Mouse (Mus musculus) limb, embryonic 11.5 days (tissue): ENCODE results near the gene Cd164l2. TPM values are rescaled to one million over a fixed set of nuclear protein-coding genes. Genes with fewer than 3 reads are reported as not detected.

Source experiments
- ATAC-seq: fragments of 200-750 bp; cut with Nextera tagmentation; 2 replicates; pipeline ENCODE4 v1.8.0; 2017; ENCODE audit warnings: low read depth; ENCODE audit not compliant: insufficient number of reproducible peaks, low FRiP score, low TSS enrichment
- DNase-seq: peaks from one replicate; pipeline ENCODE4 v3.0.0-alpha.2; 2015; ENCODE audit warnings: low spot score
- H3K27ac ChIP-seq: fragments of 300-500 bp; sonication (generic); replicated peaks from 2 replicates; pipeline ENCODE4 v1.5.1; 2014; ENCODE audit warnings: low read depth, mild to moderate bottlenecking, low read length
- H3K27me3 ChIP-seq: fragments of 300-500 bp; sonication (generic); 2 replicates; pipeline ENCODE4 v1.6.1; 2014; ENCODE audit warnings: mild to moderate bottlenecking, low read length, mixed read lengths; ENCODE audit not compliant: control insufficient read depth, insufficient read depth
- H3K36me3 ChIP-seq: fragments of 300-500 bp; sonication (generic); 2 replicates; pipeline ENCODE4 v1.6.1; 2014; ENCODE audit warnings: mild to moderate bottlenecking, low read length, moderate library complexity, mixed read lengths; ENCODE audit not compliant: control insufficient read depth, insufficient read depth
- H3K4me1 ChIP-seq: fragments of 300-500 bp; sonication (generic); 2 replicates; pipeline ENCODE4 v1.6.1; 2014; ENCODE audit warnings: low read length, mixed read lengths; ENCODE audit not compliant: control insufficient read depth, insufficient read depth
- H3K4me2 ChIP-seq: fragments of 300-500 bp; sonication (generic); 2 replicates; pipeline ENCODE4 v1.6.1; 2014; ENCODE audit warnings: low read depth, mild to moderate bottlenecking, moderate library complexity; ENCODE audit not compliant: severe bottlenecking
- H3K4me3 ChIP-seq: fragments of 300-500 bp; sonication (generic); 2 replicates; pipeline ENCODE4 v1.5.1; 2014; ENCODE audit warnings: low read depth, low read length
- H3K9ac ChIP-seq: fragments of 300-500 bp; sonication (generic); 2 replicates; pipeline ENCODE4 v1.6.1; 2014; ENCODE audit warnings: mild to moderate bottlenecking, low read length
- H3K9me3 ChIP-seq: fragments of 300-500 bp; sonication (generic); 2 replicates; pipeline ENCODE4 v1.6.1; 2016; ENCODE audit warnings: low read length; ENCODE audit not compliant: control insufficient read depth
- WGBS: fragments of 180-500 bp; shearing (Covaris S2); extraction: QIAGEN DNeasy Blood & Tissue Kit; methylation state at CpG from one replicate; pipeline ENCODE4 v1.1.7; 2014; 5-methylcytosine and 5-hydroxymethylcytosine counted together
- polyA plus RNA-seq: library from polyadenylated mRNA; unstranded; fragments of >200 nt; fragmentation: Nextera tagmentation; extraction: Ambion mirVana; gene quantifications from 2 replicates; pipeline ENCODE4 v1.2.1, GENCODE M21; 2014

Cd164l2 gene
- polyA plus RNA-seq = 1.8 and 2.4 TPM in 2 replicates

GRCm38 (mm10) chr4:133211751-133212561 is at the start of gene Cd164l2, which contains the start of gene Gpr3:
Gene Cd164l2, plus strand, starts transcription at chr4:133212131.
Gene Gpr3, minus strand, starts transcription at chr4:133212536.
- Histone ChIP-seq H3K4me1 (peaks cover 13% of the 10 kb centered on the region), H3K9me3 (no peaks in the 10 kb centered on the region), H3K4me3 (peak within 1 kb of the TSS; percentile 66), H3K9ac (peak within 1 kb of the TSS; percentile 44), H3K4me2 (peak within 1 kb of the TSS; percentile 95), H3K27me3 (peaks cover 22% of the 10 kb centered on the region), H3K27ac (no peak within 1 kb of the TSS), H3K36me3 (no peaks in the 10 kb centered on the region)
- DNase-seq (no peak), ATAC-seq (peak; percentile 58)
- WGBS = 2% methylated on average over 52 of the region's 52 CpGs

GRCm38 (mm10) chr4:133162196-133162595 is 49.7 kb upstream of the Cd164l2 start:
- DNase-seq (no peak), ATAC-seq (no peak)
- H3K27me3 ChIP-seq = no peaks in the 10 kb centered on the region
- H3K27ac ChIP-seq = no peak overlapping the region
- no peaks in the 10 kb centered on the region for H3K9me3 ChIP-seq
- H3K4me1 ChIP-seq = no peaks in the 10 kb centered on the region
- WGBS = 77% methylated on average over 6 of the region's 6 CpGs
- no peaks in the 10 kb centered on the region for H3K36me3 ChIP-seq
- no peak overlapping the region for H3K4me2 ChIP-seq
- no peak overlapping the region for H3K4me3 ChIP-seq
- H3K9ac ChIP-seq = no peak overlapping the region

- Histone ChIP-seq H3K27me3 (no peaks in the 10 kb centered on the region), H3K9ac (no peak overlapping the region), H3K4me1 (no peaks in the 10 kb centered on the region), H3K9me3 (no peaks in the 10 kb centered on the region), H3K4me3 (no peak overlapping the region), H3K36me3 (no peaks in the 10 kb centered on the region), H3K27ac (no peak overlapping the region), H3K4me2 (no peak overlapping the region)
- 88% methylated on average over 9 of the region's 9 CpGs for WGBS
- no peak for DNase-seq
- ATAC-seq = no peak
These were observed 45.2 kb upstream of the Cd164l2 start for GRCm38 (mm10) chr4:133166773-133167172.

- no peak overlapping the region for H3K4me2 ChIP-seq
- no peaks in the 10 kb centered on the region for H3K9me3 ChIP-seq
- no peak overlapping the region for H3K27ac ChIP-seq
- no peak for ATAC-seq
- 87% methylated on average over 10 of the region's 10 CpGs for WGBS
- H3K4me3 ChIP-seq = no peak overlapping the region
- no peak for DNase-seq
- no peaks in the 10 kb centered on the region for H3K36me3 ChIP-seq
- no peaks in the 10 kb centered on the region for H3K27me3 ChIP-seq
- no peak overlapping the region for H3K9ac ChIP-seq
- no peaks in the 10 kb centered on the region for H3K4me1 ChIP-seq
These were observed 42.5 kb upstream of the Cd164l2 start for GRCm38 (mm10) chr4:133169237-133170055.

GRCm38 (mm10) chr4:133170056-133170524 is 41.8 kb upstream of the Cd164l2 start:
- H3K4me3 ChIP-seq = no peak overlapping the region
- no peak overlapping the region for H3K27ac ChIP-seq
- H3K36me3 ChIP-seq = no peaks in the 10 kb centered on the region
- ATAC-seq (no peak), DNase-seq (no peak)
- no peak overlapping the region for H3K4me2 ChIP-seq
- WGBS = 76% methylated on average over 3 of the region's 3 CpGs
- H3K9ac ChIP-seq = no peak overlapping the region
- no peaks in the 10 kb centered on the region for H3K9me3 ChIP-seq
- H3K27me3 ChIP-seq = no peaks in the 10 kb centered on the region
- no peaks in the 10 kb centered on the region for H3K4me1 ChIP-seq

- Histone ChIP-seq H3K9me3 (no peaks in the 10 kb centered on the region), H3K4me3 (no peak overlapping the region), H3K27me3 (no peaks in the 10 kb centered on the region), H3K27ac (no peak overlapping the region), H3K4me2 (no peak overlapping the region), H3K36me3 (no peaks in the 10 kb centered on the region), H3K9ac (no peak overlapping the region), H3K4me1 (no peaks in the 10 kb centered on the region)
- ATAC-seq (no peak), DNase-seq (no peak)
These were observed 41.3 kb upstream of the Cd164l2 start for GRCm38 (mm10) chr4:133170616-133171015.

- no peak overlapping the region for H3K9ac ChIP-seq
- H3K36me3 ChIP-seq = peaks cover under 1% of the 10 kb centered on the region; the same call in 1 of the 2 replicates
- DNase-seq (no peak), ATAC-seq (no peak)
- H3K9me3 ChIP-seq = no peaks in the 10 kb centered on the region
- no peak overlapping the region for H3K4me2 ChIP-seq
- no peaks in the 10 kb centered on the region for H3K27me3 ChIP-seq
- H3K4me1 ChIP-seq = peaks cover 6% of the 10 kb centered on the region
- no peak overlapping the region for H3K27ac ChIP-seq
- no peak overlapping the region for H3K4me3 ChIP-seq
- WGBS = 95% methylated on average over 4 of the region's 4 CpGs
These were observed 39.5 kb upstream of the Cd164l2 start for GRCm38 (mm10) chr4:133172451-133172850.

- Histone ChIP-seq H3K36me3 (peaks cover 3% of the 10 kb centered on the region; the same call in 1 of the 2 replicates), H3K9ac (no peak overlapping the region), H3K4me1 (peaks cover 6% of the 10 kb centered on the region), H3K27me3 (no peaks in the 10 kb centered on the region), H3K27ac (no peak overlapping the region), H3K9me3 (no peaks in the 10 kb centered on the region), H3K4me3 (no peak overlapping the region), H3K4me2 (no peak overlapping the region)
- ATAC-seq (no peak), DNase-seq (no peak)
- WGBS = 65% methylated on average over 4 of the region's 4 CpGs
These were observed 37.6 kb upstream of the Cd164l2 start for GRCm38 (mm10) chr4:133174361-133174760.
